Mouse (Mus musculus) G1E (cell line): ENCODE data around the gene Clca2.
A peak's percentile ranks its signal among the peaks of the same experiment; 100 is the strongest.

Source experiments
- CTCF ChIP-seq: IDR thresholded peaks from 2 replicates; pipeline ENCODE4 v1.5.1; 2012; ENCODE audit warnings: low read depth, low read length, inconsistent platforms, mixed read lengths
- GATA1 ChIP-seq: IDR thresholded peaks from 2 replicates; pipeline ENCODE4 v1.6.1; 2012; ENCODE audit warnings: borderline replicate concordance, low read length, inconsistent platforms, mixed read lengths
- POLR2AphosphoS5 ChIP-seq: IDR thresholded peaks from 2 replicates; pipeline ENCODE4 v1.6.1; 2012; ENCODE audit warnings: low read depth, low read length, inconsistent platforms; ENCODE audit not compliant: insufficient replicate concordance
- TAL1 ChIP-seq: conservative IDR thresholded peaks from 2 replicates; pipeline ENCODE4 v1.6.1; 2012; ENCODE audit warnings: low read depth, low read length, inconsistent platforms, mixed read lengths

DNA sequence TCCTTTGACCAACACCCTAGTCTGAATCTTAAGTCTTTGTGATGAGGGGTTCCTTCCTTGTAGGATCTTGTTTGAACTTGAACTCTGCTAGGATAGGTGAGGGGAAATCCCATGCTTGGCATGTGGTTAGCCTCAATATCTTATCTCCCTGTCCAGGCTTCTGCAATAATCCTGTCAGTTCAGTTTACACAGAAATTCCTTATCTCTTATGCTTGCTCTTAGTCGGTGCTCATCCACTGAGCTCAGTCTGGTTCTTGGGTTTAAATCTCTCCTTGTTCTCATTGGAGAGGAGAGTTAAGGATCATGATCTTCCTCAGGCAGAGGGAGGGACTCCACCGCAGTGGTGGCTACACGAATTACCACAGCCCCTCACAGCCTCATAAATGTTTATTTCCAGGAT, 49.4 kb downstream of the Clca2 start:
- TF ChIP-seq CTCF: no peak
- no peak for TF ChIP-seq POLR2AphosphoS5
- peak; percentile 94 for TF ChIP-seq TAL1
- TF ChIP-seq GATA1: no peak
